Mouse (Mus musculus): ENCODE data around the gene Ano10. TPM values are rescaled to one million over a fixed set of nuclear protein-coding genes. Genes with fewer than 3 reads are reported as not detected.
A peak's percentile ranks its signal among the peaks of the same experiment; 100 is the strongest.

The Ano10 gene
- polyA plus RNA-seq, 1 experiment = not detected

DNA sequence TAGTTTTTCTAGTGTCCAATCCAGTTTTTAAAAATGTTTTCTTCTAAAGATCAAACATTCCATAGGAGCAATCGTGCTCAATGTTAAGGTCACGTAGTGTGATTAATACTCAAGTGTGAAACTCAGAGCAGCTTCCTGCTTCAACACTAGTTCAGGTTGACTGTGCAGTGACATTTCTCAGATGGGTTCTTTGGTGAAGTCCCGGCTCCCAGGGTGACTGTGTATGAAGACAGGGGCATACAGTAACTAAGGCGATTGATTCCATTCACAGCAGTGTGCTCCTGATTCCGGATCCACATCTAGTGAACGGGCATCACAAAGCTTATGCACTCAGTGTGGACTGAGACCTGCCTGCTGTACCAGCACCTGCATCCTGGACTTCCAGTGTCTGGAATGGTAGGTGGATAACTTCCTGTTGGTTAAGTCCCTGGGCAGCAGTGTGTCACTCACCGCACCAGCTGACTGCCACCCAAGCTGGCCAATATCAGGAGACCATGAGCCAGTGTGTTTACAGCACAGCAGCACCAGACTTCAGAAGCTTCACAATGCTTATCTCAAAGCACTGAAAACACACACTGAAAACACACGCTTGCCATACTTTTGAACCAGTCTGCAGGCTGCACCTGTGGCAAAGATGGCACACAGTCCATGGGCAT is 60.8 kb downstream of the Ano10 start:
- Histone ChIP-seq H3K4me1 (ENCODE audit: control insufficient read depth, insufficient read depth, low read length) (peaks cover 12% of the 10 kb centered on the region; the same call in 1 of the 2 replicates), H3K27ac (ENCODE audit: insufficient read depth, low read depth, low read length) (no peak overlapping the region), H3K4me3 (ENCODE audit: insufficient read depth, low read depth, low read length) (no peak overlapping the region)
- WGBS = 92% methylated on average over 8 of the region's 8 CpGs
- no peak for TF ChIP-seq CTCF (IDR thresholded peaks at IDR 0.05; ENCODE audit: insufficient read depth, low read depth, low read length)
- TF ChIP-seq POLR2A (IDR thresholded peaks at IDR 0.05; ENCODE audit: insufficient read depth, low read depth, low read length) = no peak

DNA sequence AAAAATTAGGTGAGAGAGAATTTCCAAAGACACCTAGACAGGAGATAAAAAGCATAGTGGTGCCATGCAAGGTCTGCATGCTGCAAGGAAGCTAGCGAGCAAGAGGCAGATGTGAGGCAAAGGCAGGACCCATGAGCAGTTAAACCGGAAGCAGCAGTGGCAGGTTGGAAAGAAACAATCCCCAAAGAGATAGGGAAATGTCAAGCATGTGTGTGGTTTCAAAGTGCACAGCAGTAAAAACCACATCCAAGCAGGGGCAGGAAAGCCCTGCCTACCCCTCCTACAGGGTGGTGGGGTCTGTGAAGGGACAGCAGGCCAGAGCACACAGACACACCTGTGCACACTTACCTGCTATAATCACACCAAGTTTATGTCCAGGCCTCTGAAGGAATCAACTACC is 61.3 kb downstream of the Ano10 start:
- WGBS = 80% methylated on average over 2 of the region's 2 CpGs
- Histone ChIP-seq H3K4me1 (ENCODE audit: control insufficient read depth, insufficient read depth, low read length) (peaks cover 12% of the 10 kb centered on the region; the same call in 1 of the 2 replicates), H3K4me3 (ENCODE audit: insufficient read depth, low read depth, low read length) (no peak overlapping the region), H3K27ac (ENCODE audit: insufficient read depth, low read depth, low read length) (no peak overlapping the region)
- TF ChIP-seq CTCF (IDR thresholded peaks at IDR 0.05; ENCODE audit: insufficient read depth, low read depth, low read length) (no peak), POLR2A (IDR thresholded peaks at IDR 0.05; ENCODE audit: insufficient read depth, low read depth, low read length) (no peak)

DNA sequence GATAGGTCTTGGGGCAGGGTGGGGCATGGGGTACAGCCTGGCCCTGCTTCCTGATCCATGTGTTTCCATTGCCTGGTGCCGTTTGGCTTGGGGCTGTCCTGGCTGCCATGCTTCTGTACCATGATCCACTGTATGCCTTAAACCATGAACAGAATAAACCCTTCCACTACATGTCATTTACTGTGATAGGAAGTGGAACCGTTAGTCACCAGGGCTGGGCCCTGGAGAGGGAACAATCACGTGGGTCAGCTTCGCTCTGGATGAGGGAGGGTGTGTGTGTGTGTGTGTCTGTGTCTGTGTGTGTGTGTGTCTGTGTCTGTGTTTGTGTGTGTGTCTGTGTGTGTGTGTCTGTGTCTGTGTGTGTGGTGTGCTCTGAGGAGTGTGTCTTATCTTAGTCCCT is 63.5 kb downstream of the Ano10 start:
- WGBS = 52% methylated on average over 4 of the region's 4 CpGs
- no peak for TF ChIP-seq POLR2A (IDR thresholded peaks at IDR 0.05; ENCODE audit: insufficient read depth, low read depth, low read length)
- no peak for TF ChIP-seq CTCF (IDR thresholded peaks at IDR 0.05; ENCODE audit: insufficient read depth, low read depth, low read length)

DNA sequence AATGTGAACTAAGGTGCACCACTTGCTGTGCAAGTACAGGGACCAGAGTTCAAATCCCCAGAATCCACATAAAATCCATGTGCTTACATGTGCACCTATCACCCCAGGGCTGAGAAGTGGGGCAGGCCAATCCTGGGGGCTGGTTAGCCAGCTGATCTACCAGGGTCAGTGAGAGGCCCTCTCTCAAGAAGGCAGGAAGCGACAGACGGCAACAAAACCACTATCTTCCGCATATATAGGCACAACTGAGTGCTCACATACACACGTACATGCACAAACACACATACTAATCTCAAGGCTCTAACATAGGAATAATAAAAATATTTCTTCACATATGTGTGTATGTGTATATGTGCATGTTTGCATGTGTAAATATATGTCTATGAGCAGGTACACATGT is 67.8 kb downstream of the Ano10 start:
- TF ChIP-seq POLR2A (IDR thresholded peaks at IDR 0.05; ENCODE audit: insufficient read depth, low read depth, low read length) (no peak), CTCF (IDR thresholded peaks at IDR 0.05; ENCODE audit: insufficient read depth, low read depth, low read length) (no peak)
- Histone ChIP-seq H3K27ac (ENCODE audit: insufficient read depth, low read depth, low read length) (no peak overlapping the region), H3K4me1 (ENCODE audit: control insufficient read depth, insufficient read depth, low read length) (peaks cover 17% of the 10 kb centered on the region; the same call in 1 of the 2 replicates), H3K4me3 (ENCODE audit: insufficient read depth, low read depth, low read length) (no peak overlapping the region)
- WGBS = 97% methylated on average over 4 of the region's 4 CpGs

More for the DNA sequence above, 63.5 kb downstream of the Ano10 start:
- no peak overlapping the region for H3K27ac ChIP-seq (ENCODE audit: insufficient read depth, low read depth, low read length)
- peaks cover 12% of the 10 kb centered on the region; the same call in 1 of the 2 replicates for H3K4me1 ChIP-seq (ENCODE audit: control insufficient read depth, insufficient read depth, low read length)
- H3K4me3 ChIP-seq (ENCODE audit: insufficient read depth, low read depth, low read length) = no peak overlapping the region

DNA sequence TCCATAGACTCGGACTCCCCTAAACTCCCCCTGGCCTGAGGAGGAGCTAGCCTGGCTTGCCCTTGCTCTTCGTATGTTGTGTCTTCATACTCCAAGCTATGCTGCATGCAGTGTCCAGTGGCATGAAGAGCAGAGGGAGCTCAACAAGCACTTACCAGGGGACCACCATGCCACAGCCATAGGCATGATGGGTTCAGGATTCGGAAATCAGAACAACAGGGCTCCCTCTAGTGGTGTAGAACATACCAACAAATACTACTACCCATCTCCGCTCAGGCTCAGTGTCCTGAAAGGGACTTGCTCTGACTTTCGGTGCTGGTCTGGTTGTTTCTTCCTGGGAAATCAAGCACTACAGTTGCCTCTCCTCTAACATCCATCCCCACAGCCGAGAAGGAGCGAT is 68.9 kb downstream of the Ano10 start:
- Histone ChIP-seq H3K4me3 (ENCODE audit: insufficient read depth, low read depth, low read length) (no peak overlapping the region), H3K27ac (ENCODE audit: insufficient read depth, low read depth, low read length) (no peak overlapping the region), H3K4me1 (ENCODE audit: control insufficient read depth, insufficient read depth, low read length) (peaks cover 9% of the 10 kb centered on the region; the same call in 1 of the 2 replicates)
- TF ChIP-seq POLR2A (IDR thresholded peaks at IDR 0.05; ENCODE audit: insufficient read depth, low read depth, low read length) (no peak), CTCF (IDR thresholded peaks at IDR 0.05; ENCODE audit: insufficient read depth, low read depth, low read length) (peak; percentile 22; the same call in 1 of the 2 replicates)
- WGBS = 57% methylated on average over 7 of the region's 7 CpGs

DNA sequence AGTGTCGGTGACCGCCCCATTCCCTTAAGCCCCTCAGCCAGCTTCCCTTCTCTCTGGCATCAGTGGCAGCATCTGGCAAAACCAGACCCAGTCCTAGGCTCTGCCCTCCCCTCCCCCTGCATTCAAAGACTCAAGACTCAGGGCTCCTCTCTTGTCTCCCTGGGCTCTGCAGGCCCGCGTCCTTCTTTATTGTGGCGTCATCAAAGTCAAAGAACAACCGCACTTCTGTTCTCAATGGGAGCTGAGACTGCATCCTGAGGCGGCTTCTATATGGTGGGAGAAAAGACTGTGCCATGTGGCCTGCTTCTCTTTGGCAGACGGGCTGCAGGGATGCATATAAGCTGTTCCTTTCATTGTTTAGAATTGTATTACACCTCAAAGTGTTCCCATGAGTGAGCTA is 71.2 kb downstream of the Ano10 start:
- TF ChIP-seq POLR2A (IDR thresholded peaks at IDR 0.05; ENCODE audit: insufficient read depth, low read depth, low read length) (no peak), CTCF (IDR thresholded peaks at IDR 0.05; ENCODE audit: insufficient read depth, low read depth, low read length) (no peak)
- peaks cover 12% of the 10 kb centered on the region for H3K4me1 ChIP-seq (ENCODE audit: control insufficient read depth, insufficient read depth, low read length)
- H3K27ac ChIP-seq (ENCODE audit: insufficient read depth, low read depth, low read length) = no peak overlapping the region
- no peak overlapping the region for H3K4me3 ChIP-seq (ENCODE audit: insufficient read depth, low read depth, low read length)
- 65% methylated on average over 8 of the region's 8 CpGs for WGBS

DNA sequence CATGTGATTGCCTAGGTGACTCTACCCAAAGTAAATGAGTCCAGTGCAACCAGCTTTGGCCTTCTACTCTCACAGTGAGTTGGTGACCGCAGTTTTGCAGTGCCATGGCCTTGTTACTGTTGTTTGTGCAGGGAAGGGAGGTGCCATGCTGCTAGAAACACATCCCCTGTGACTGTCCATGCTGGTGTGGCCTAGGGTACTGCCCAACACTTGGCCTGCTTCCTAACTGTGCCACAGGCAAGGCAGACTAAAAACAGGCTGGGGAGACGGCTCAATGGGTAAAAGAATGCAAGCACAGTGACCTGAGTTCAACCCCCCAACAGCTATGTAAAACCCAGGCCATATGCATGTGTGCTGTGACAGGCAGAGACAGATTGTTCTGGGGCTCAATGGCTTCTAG is 74.3 kb downstream of the Ano10 start:
- no peak overlapping the region for H3K4me3 ChIP-seq (ENCODE audit: insufficient read depth, low read depth, low read length)
- TF ChIP-seq POLR2A (IDR thresholded peaks at IDR 0.05; ENCODE audit: insufficient read depth, low read depth, low read length) (no peak), CTCF (IDR thresholded peaks at IDR 0.05; ENCODE audit: insufficient read depth, low read depth, low read length) (no peak)
- H3K27ac ChIP-seq (ENCODE audit: insufficient read depth, low read depth, low read length) = no peak overlapping the region
- 81% methylated on average over 2 of the region's 2 CpGs for WGBS
- peaks cover 10% of the 10 kb centered on the region for H3K4me1 ChIP-seq (ENCODE audit: control insufficient read depth, insufficient read depth, low read length)

DNA sequence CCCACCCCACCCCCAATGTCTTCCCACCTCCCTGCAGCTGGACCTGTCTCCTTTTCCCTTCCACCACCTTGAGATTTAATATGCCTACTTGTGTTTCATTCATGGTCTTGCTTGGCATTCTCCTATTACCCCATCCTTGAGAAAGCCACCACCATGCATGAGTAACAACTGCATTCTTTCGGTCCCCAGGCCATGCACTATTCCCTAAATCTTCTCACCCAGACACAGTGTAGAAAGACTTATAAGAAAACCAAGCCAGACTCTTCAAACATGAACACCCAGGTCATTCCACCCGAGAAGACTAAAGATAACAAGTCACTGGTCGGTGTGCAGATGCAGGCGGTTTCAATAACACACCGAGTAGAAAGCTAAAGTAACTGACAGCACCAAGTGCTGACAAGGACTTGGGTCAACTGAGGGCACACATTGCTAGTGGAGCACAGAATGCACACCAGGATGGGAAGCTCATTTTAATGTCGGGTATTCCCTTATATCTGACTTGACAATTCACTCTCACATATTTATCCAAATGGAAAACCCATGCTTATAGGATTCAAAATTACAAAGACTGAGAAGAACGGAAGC is 77.2 kb downstream of the Ano10 start:
- H3K27ac ChIP-seq (ENCODE audit: insufficient read depth, low read depth, low read length) = no peak overlapping the region
- TF ChIP-seq POLR2A (IDR thresholded peaks at IDR 0.05; ENCODE audit: insufficient read depth, low read depth, low read length) (no peak), CTCF (IDR thresholded peaks at IDR 0.05; ENCODE audit: insufficient read depth, low read depth, low read length) (no peak)

DNA sequence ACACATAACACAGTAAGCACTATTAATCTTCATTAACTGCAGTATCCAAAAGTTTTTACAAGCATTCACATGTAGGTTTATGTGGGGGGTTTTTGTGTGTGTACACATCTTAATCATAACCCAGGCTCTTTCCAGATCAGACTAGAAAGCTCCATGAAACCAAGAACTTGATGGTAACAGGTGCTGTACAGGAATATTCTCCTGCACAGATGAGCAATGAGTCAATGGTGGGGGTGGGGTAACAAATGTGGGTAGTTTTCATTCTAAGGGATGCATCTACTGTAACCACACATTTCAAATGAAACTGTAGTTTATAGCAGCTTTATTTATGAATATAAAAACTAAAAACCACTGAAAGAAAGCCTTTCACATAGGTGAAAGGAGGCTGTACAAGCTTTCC is 79.1 kb downstream of the Ano10 start:
- H3K4me3 ChIP-seq (ENCODE audit: insufficient read depth, low read depth, low read length) = no peak overlapping the region
- TF ChIP-seq POLR2A (IDR thresholded peaks at IDR 0.05; ENCODE audit: insufficient read depth, low read depth, low read length) = no peak
- TF ChIP-seq CTCF (IDR thresholded peaks at IDR 0.05; ENCODE audit: insufficient read depth, low read depth, low read length) = no peak
- no peak overlapping the region for H3K27ac ChIP-seq (ENCODE audit: insufficient read depth, low read depth, low read length)
- peaks cover 7% of the 10 kb centered on the region for H3K4me1 ChIP-seq (ENCODE audit: control insufficient read depth, insufficient read depth, low read length)

More for the DNA sequence above, 77.2 kb downstream of the Ano10 start:
- 82% methylated on average over 7 of the region's 7 CpGs for WGBS
- Histone ChIP-seq H3K4me3 (ENCODE audit: insufficient read depth, low read depth, low read length) (no peak overlapping the region), H3K4me1 (ENCODE audit: control insufficient read depth, insufficient read depth, low read length) (peaks cover 7% of the 10 kb centered on the region)

All from olfactory bulb, adult 2 months (tissue).